Mouse (Mus musculus): ENCODE results near the gene Cpeb1.

DNA sequence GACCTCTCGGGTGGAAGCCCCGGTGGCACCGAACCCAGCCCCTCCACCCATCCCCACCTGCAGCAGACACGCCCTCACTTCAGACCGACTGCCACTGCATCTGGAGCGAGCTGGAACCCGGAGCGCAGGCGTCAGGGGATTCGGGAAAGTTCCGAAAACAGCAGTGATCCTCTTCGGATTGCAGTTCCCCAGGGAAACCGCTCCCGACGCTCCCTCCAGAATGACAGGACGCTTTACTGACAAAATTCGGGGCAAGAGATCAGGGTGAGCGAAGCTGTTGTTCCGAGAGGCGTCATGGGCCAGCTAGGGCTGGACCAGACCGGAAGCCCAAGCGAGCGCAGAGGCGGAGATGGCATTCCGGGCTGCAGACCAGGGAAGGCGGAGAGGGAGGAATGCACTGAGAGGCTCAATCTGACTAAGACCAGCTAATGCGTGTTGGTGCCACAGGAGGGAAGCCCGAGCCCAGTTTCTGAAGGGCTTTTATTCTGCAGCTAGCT, at the start of gene Cpeb1:
- TF ChIP-seq CTCF (IDR thresholded peaks at IDR 0.05) (peak; percentile 66), POLR2A (IDR thresholded peaks at IDR 0.05; ENCODE audit: insufficient read depth, low read depth, low read length) (0 out of 2 replicates have a peak, but pooled peaks have one; percentile 35), EP300 (IDR thresholded peaks at IDR 0.05; ENCODE audit: insufficient read depth, low read depth, low read length) (0 out of 2 replicates have a peak, but pooled peaks have one; percentile 37)

Data from heart, adult 2 months (tissue).